Mouse (Mus musculus): ENCODE measurements around the gene C730034F03Rik.

C730034F03Rik gene

DNA sequence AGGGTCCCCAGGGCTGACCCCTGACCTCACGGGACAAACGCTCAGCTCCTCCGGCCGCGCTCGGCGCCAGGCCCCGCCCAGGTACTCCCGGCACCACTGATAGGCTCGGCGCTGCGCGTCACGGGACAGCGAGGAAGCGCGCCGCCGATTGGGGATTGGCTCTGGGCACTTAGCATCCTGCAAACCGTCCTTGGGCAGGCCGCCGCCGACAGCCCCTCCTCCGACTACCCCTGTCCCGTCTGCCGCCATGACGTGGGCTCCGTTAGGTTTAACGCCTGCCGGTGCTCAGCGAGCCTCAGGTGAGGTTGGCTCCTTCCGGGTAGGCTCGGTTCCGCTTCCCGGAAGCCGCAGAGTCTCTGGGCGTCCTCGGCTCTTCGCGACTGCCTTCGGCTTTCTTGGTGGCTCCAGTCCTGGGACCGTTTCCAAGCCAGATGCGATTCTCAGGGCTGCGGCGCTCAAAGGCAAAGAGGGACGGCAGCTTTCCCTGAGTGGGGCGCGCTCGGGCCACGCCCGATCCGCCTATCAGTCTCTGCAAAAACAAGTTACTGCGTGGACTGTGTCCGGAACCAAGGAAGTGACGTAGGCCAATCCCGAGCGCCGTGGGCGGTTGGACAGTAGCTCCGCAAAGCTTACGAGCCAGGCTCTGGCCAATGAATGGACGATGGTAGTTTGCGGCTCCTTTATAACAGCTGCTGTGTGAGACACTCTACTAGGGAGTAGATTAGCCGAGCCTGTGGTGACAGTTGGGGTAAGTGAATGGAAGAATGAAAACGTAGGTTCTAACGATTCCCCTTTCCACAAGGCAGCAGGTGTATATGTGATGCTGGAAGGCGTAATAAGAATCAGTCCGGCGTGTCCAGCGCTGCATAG is at the start of gene C730034F03Rik, which contains the start of the genes Gm44502 and Chkb:
C730034F03Rik (plus strand) TSS at position 238 of the 870 bp plus-strand sequence.
Gm44502 (minus strand) TSS at position 345 of the 870 bp plus-strand sequence.
Chkb (minus strand) TSS at position 557 of the 870 bp plus-strand sequence.
- Histone ChIP-seq H3K27me3 (ENCODE audit: insufficient read depth, low read length) (peaks cover 5% of the 10 kb centered on the region; the same call in 1 of the 2 replicates), H3K4me1 (replicated peaks; ENCODE audit: low read depth, low read length) (peaks cover 57% of the 10 kb centered on the region), H3K36me3 (ENCODE audit: insufficient read depth, low read length) (peaks cover 22% of the 10 kb centered on the region), H3K9me3 (ENCODE audit: low read length) (no peaks in the 10 kb centered on the region), H3K4me3 (replicated peaks; ENCODE audit: low read length) (peak within 1 kb of the TSS; percentile 92)
- no peak for TF ChIP-seq CTCF (conservative IDR thresholded peaks at IDR 0.05; ENCODE audit: low read length)
- no peak for TF ChIP-seq POU5F1 (IDR thresholded peaks at IDR 0.05; ENCODE audit: borderline replicate concordance, low read length)
- no peak for TF ChIP-seq NANOG (IDR thresholded peaks at IDR 0.05; ENCODE audit: borderline replicate concordance, low read length)

DNA sequence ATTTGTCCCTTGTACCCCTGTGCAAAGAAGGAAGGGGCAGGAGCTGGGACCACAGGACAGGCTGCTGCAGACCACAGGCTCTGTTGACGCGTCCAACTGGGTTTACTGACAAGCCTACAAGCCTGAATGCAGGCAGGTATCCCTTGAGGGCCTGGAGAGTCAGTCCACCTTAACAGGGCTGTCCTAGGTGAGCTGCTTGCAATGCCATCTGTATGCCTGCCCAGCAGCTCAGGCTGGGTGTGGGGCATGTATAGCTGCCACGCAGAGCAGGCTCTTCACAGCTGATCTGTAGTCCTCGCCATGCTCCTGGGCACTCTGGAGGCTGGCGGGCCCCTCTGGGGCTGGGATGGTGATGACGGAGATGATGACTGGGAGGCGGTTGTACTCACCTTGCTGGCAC is 44.8 kb upstream of the C730034F03Rik start, which contains the start of gene Klhdc7b:
Klhdc7b (plus strand) TSS at position 301 of the 400 bp plus-strand sequence.
- Histone ChIP-seq H3K4me1 (replicated peaks; ENCODE audit: low read depth, low read length) (peaks cover 46% of the 10 kb centered on the region), H3K27me3 (ENCODE audit: insufficient read depth, low read length) (peaks cover 85% of the 10 kb centered on the region), H3K4me3 (replicated peaks; ENCODE audit: low read length) (peak within 1 kb of the TSS; percentile 74), H3K9me3 (ENCODE audit: low read length) (no peaks in the 10 kb centered on the region), H3K36me3 (ENCODE audit: insufficient read depth, low read length) (no peaks in the 10 kb centered on the region)
- no peak for TF ChIP-seq NANOG (IDR thresholded peaks at IDR 0.05; ENCODE audit: borderline replicate concordance, low read length)
- TF ChIP-seq CTCF (conservative IDR thresholded peaks at IDR 0.05; ENCODE audit: low read length), result no peak
- TF ChIP-seq POU5F1 (IDR thresholded peaks at IDR 0.05; ENCODE audit: borderline replicate concordance, low read length), result no peak

DNA sequence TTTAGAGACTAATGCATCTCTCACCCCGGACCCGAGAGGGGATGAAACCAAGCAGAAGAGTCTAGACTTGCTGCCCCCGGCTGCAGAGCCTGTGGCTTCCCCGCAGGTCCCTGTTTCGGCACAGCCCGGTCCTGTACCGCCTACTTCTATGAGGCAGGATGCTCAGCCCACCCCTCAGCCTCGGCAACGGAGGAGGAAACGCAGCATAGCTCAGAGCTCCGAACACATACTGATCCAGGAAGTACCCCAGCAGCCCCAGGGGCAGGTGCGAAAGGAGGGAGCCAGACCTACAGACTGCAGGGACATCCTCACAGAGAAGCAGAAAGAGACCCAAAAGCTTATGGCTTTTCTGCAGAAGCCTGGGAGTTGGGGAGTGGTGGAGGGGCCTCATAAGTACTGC is 42.3 kb upstream of the C730034F03Rik start:
- Histone ChIP-seq H3K27me3 (ENCODE audit: insufficient read depth, low read length) (peaks cover 76% of the 10 kb centered on the region), H3K4me3 (replicated peaks; ENCODE audit: low read length) (peak overlapping the region; percentile 64), H3K36me3 (ENCODE audit: insufficient read depth, low read length) (no peaks in the 10 kb centered on the region), H3K4me1 (replicated peaks; ENCODE audit: low read depth, low read length) (peaks cover 45% of the 10 kb centered on the region), H3K9me3 (ENCODE audit: low read length) (no peaks in the 10 kb centered on the region)
- TF ChIP-seq POU5F1 (IDR thresholded peaks at IDR 0.05; ENCODE audit: borderline replicate concordance, low read length) (no peak), NANOG (IDR thresholded peaks at IDR 0.05; ENCODE audit: borderline replicate concordance, low read length) (no peak), CTCF (conservative IDR thresholded peaks at IDR 0.05; ENCODE audit: low read length) (no peak)

DNA sequence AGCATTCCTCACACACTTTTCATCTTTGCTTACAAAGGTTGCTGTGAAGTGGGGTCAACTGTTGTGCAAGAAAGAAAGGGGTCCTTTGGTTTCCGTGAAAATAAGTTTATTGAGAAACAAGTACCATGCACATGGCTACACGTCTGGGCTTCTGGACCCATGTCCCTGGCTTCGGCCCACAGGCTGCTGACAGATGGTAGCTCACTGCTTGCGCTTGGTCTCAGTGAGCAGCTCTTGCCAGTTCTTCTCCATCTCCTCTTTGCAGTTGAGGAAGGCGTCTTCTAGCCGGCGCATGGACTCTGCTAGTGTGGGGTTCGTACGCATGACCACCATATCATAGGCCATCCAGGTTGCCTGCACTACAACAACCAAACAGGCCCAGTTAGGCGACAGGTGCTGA is 39.3 kb upstream of the C730034F03Rik start:
- Histone ChIP-seq H3K9me3 (ENCODE audit: low read length) (no peaks in the 10 kb centered on the region), H3K4me3 (replicated peaks; ENCODE audit: low read length) (no peak overlapping the region), H3K36me3 (ENCODE audit: insufficient read depth, low read length) (no peaks in the 10 kb centered on the region), H3K27me3 (ENCODE audit: insufficient read depth, low read length) (peaks cover 56% of the 10 kb centered on the region), H3K4me1 (replicated peaks; ENCODE audit: low read depth, low read length) (peaks cover 38% of the 10 kb centered on the region)
- TF ChIP-seq CTCF (conservative IDR thresholded peaks at IDR 0.05; ENCODE audit: low read length) (no peak), NANOG (IDR thresholded peaks at IDR 0.05; ENCODE audit: borderline replicate concordance, low read length) (no peak), POU5F1 (IDR thresholded peaks at IDR 0.05; ENCODE audit: borderline replicate concordance, low read length) (no peak)

- Histone ChIP-seq H3K4me3 (replicated peaks; ENCODE audit: low read length) (no peak overlapping the region), H3K9me3 (ENCODE audit: low read length) (no peaks in the 10 kb centered on the region), H3K36me3 (ENCODE audit: insufficient read depth, low read length) (no peaks in the 10 kb centered on the region), H3K4me1 (replicated peaks; ENCODE audit: low read depth, low read length) (peaks cover 29% of the 10 kb centered on the region), H3K27me3 (ENCODE audit: insufficient read depth, low read length) (peaks cover 11% of the 10 kb centered on the region; the same call in 1 of the 2 replicates)
- no peak for TF ChIP-seq CTCF (conservative IDR thresholded peaks at IDR 0.05; ENCODE audit: low read length)
- TF ChIP-seq POU5F1 (IDR thresholded peaks at IDR 0.05; ENCODE audit: borderline replicate concordance, low read length), result no peak
- TF ChIP-seq NANOG (IDR thresholded peaks at IDR 0.05; ENCODE audit: borderline replicate concordance, low read length), result no peak
These were observed 32.5 kb upstream of the C730034F03Rik start for GRCm38 (mm10) chr15:89396883-89397282.

DNA sequence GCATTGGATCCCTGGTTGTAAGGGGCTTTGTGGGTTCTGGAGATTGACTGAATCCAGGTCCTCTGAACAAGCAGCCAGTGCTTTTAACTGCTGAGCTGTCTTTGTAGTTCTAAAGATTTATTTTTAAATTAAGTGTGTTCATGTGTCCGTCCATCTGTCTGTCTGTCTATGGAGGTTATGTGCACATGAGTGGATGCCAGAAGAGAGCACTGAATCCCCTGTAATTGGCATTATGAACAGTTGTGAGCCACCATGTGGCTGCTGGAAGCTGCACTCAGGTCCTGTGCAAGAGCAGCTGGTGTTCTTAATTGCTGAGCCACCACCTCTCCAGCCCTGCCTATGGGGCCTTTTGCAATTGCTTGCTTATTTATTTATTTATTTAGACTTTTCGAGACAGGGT is 31.2 kb upstream of the C730034F03Rik start:
- no peak for TF ChIP-seq POU5F1 (IDR thresholded peaks at IDR 0.05; ENCODE audit: borderline replicate concordance, low read length)
- TF ChIP-seq CTCF (conservative IDR thresholded peaks at IDR 0.05; ENCODE audit: low read length), result no peak
- TF ChIP-seq NANOG (IDR thresholded peaks at IDR 0.05; ENCODE audit: borderline replicate concordance, low read length), result no peak
- H3K4me3 ChIP-seq (replicated peaks; ENCODE audit: low read length), result no peak overlapping the region
- H3K27me3 ChIP-seq (ENCODE audit: insufficient read depth, low read length), result peaks cover 7% of the 10 kb centered on the region; the same call in 1 of the 2 replicates
- H3K36me3 ChIP-seq (ENCODE audit: insufficient read depth, low read length), result no peaks in the 10 kb centered on the region
- peaks cover 32% of the 10 kb centered on the region for H3K4me1 ChIP-seq (replicated peaks; ENCODE audit: low read depth, low read length)
- no peaks in the 10 kb centered on the region for H3K9me3 ChIP-seq (ENCODE audit: low read length)

- Histone ChIP-seq H3K36me3 (ENCODE audit: insufficient read depth, low read length) (no peaks in the 10 kb centered on the region), H3K27me3 (ENCODE audit: insufficient read depth, low read length) (peaks cover 7% of the 10 kb centered on the region; the same call in 1 of the 2 replicates)
These were observed 29.7 kb upstream of the C730034F03Rik start for GRCm38 (mm10) chr15:89399716-89400115.

DNA sequence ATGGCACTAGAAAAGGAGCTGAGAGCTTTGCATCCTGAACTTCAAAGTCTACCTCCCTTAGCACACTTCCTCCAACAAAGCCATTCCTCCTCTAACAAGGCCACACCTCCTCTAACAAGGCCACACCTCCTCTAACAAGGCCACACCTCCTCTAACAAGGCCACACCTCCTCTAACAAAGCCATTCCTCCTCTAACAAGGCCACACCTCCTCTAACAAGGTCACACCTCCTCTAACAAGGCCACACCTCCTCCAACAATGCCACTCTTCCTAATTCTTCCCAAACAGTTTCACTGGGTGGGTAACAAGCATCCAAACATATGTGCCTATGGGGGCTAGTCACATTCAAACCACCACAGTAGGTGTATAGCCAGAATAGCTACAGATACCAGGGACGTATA is 26.9 kb upstream of the C730034F03Rik start:
- Histone ChIP-seq H3K9me3 (ENCODE audit: low read length) (peaks cover 5% of the 10 kb centered on the region; the same call in 1 of the 2 replicates), H3K4me3 (replicated peaks; ENCODE audit: low read length) (no peak overlapping the region), H3K27me3 (ENCODE audit: insufficient read depth, low read length) (no peaks in the 10 kb centered on the region), H3K4me1 (replicated peaks; ENCODE audit: low read depth, low read length) (peaks cover 47% of the 10 kb centered on the region), H3K36me3 (ENCODE audit: insufficient read depth, low read length) (no peaks in the 10 kb centered on the region)
- TF ChIP-seq NANOG (IDR thresholded peaks at IDR 0.05; ENCODE audit: borderline replicate concordance, low read length) (no peak), POU5F1 (IDR thresholded peaks at IDR 0.05; ENCODE audit: borderline replicate concordance, low read length) (no peak), CTCF (conservative IDR thresholded peaks at IDR 0.05; ENCODE audit: low read length) (no peak)

More at GRCm38 (mm10) chr15:89399716-89400115, 29.7 kb upstream of the C730034F03Rik start:
- Histone ChIP-seq H3K4me1 (replicated peaks; ENCODE audit: low read depth, low read length) (peaks cover 32% of the 10 kb centered on the region), H3K9me3 (ENCODE audit: low read length) (no peaks in the 10 kb centered on the region), H3K4me3 (replicated peaks; ENCODE audit: low read length) (no peak overlapping the region)
- TF ChIP-seq CTCF (conservative IDR thresholded peaks at IDR 0.05; ENCODE audit: low read length), result no peak
- TF ChIP-seq NANOG (IDR thresholded peaks at IDR 0.05; ENCODE audit: borderline replicate concordance, low read length), result no peak
- no peak for TF ChIP-seq POU5F1 (IDR thresholded peaks at IDR 0.05; ENCODE audit: borderline replicate concordance, low read length)

Data from E14TG2a.4 (cell line).